Mouse (Mus musculus): ENCODE measurements at regions not wholly inside any gene's neighbourhood (a gene's known extent, or its start where the extent isn't known, plus 50 kb on each side); places are given as distances from the start of the nearest gene placed in this dataset.

DNA sequence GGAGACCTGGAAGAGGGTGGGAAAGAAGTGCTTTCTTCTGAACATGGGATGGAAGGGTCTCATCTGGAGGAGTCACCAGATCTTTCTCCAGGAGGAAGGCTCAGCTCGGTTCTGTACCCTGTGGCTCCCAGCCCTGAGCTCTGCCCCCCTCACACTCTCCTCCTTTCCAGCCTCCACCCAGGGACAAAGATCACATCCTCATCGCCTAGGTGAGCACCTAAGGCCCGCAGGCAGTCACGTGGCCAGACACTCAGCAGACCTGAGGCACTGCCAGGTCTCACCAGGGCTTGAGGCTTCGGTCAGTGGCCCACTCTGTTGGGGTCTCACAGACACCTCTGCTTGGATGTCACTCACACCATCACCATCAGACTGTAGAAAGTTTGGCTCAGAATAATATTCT, 200.0 kb downstream of the Ptpru start:
- no peak overlapping the region for H3K4me3 ChIP-seq (ENCODE audit: control insufficient read depth, low read depth, low read length)
- no peaks in the 10 kb centered on the region for H3K4me1 ChIP-seq (ENCODE audit: control insufficient read depth, insufficient read depth, low read length)
- no peak for TF ChIP-seq POLR2A (IDR thresholded peaks at IDR 0.05; ENCODE audit: control insufficient read depth, low read depth, low read length)
- no peak for TF ChIP-seq CTCF (IDR thresholded peaks at IDR 0.05; ENCODE audit: control insufficient read depth, insufficient read depth, insufficient replicate concordance, low read depth, low read length)
- no peaks in the 10 kb centered on the region for H3K27me3 ChIP-seq (ENCODE audit: control insufficient read depth, insufficient read depth, low read length)
- no peak overlapping the region for H3K27ac ChIP-seq (ENCODE audit: control insufficient read depth, insufficient read depth, low read depth, low read length)
- H3K36me3 ChIP-seq (ENCODE audit: control insufficient read depth, insufficient read depth, low read length), result no peaks in the 10 kb centered on the region

DNA sequence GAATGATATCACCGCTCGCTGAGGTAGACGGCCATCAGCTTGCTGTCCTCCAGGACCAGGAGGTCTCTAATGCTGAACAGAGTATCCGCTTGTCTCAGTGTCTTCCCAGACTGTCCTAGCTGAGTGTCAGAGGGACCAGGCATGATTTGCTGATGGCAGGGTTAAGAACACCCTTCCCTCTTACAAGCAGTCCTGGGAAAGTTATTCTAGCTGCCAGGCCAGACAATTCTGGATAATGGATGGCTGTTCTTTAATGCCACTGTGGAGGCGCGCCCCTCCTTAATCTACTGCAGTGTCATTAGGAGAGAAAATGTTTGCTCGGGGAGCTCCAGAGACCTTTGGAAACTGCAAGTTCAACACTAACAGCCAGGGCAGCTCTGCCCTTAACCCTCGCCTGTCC, 182.1 kb downstream of the Ptpru start:
- TF ChIP-seq POLR2A (IDR thresholded peaks at IDR 0.05; ENCODE audit: control insufficient read depth, low read depth, low read length), result no peak
- no peak for TF ChIP-seq CTCF (IDR thresholded peaks at IDR 0.05; ENCODE audit: control insufficient read depth, insufficient read depth, insufficient replicate concordance, low read depth, low read length)
- Histone ChIP-seq H3K27me3 (ENCODE audit: control insufficient read depth, insufficient read depth, low read length) (no peaks in the 10 kb centered on the region), H3K4me3 (ENCODE audit: control insufficient read depth, low read depth, low read length) (no peak overlapping the region), H3K27ac (ENCODE audit: control insufficient read depth, insufficient read depth, low read depth, low read length) (no peak overlapping the region), H3K36me3 (ENCODE audit: control insufficient read depth, insufficient read depth, low read length) (no peaks in the 10 kb centered on the region), H3K4me1 (ENCODE audit: control insufficient read depth, insufficient read depth, low read length) (no peaks in the 10 kb centered on the region)

DNA sequence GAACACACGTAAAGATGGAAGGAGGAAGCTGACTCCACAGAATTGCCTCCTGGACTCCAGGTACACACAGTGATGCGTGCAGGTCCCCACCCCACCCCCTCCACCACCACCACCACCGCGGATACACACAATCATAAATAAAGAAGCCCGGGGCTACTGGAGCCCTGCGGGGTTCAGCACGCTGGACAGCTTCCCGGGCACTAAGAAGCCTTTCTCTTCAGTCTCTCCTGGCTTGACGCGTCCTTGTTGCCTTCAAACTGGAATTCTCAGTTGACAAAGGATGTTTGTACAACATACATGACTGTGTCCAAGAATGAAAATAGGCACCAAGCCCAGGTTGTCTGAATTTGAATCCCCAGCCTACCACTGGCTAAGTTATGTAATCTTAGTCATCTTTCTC, 180.2 kb downstream of the Ptpru start:
- Histone ChIP-seq H3K4me1 (ENCODE audit: control insufficient read depth, insufficient read depth, low read length) (no peaks in the 10 kb centered on the region), H3K4me3 (ENCODE audit: control insufficient read depth, low read depth, low read length) (no peak overlapping the region), H3K36me3 (ENCODE audit: control insufficient read depth, insufficient read depth, low read length) (no peaks in the 10 kb centered on the region), H3K27me3 (ENCODE audit: control insufficient read depth, insufficient read depth, low read length) (no peaks in the 10 kb centered on the region), H3K27ac (ENCODE audit: control insufficient read depth, insufficient read depth, low read depth, low read length) (no peak overlapping the region)
- TF ChIP-seq POLR2A (IDR thresholded peaks at IDR 0.05; ENCODE audit: control insufficient read depth, low read depth, low read length), result no peak
- TF ChIP-seq CTCF (IDR thresholded peaks at IDR 0.05; ENCODE audit: control insufficient read depth, insufficient read depth, insufficient replicate concordance, low read depth, low read length), result no peak

DNA sequence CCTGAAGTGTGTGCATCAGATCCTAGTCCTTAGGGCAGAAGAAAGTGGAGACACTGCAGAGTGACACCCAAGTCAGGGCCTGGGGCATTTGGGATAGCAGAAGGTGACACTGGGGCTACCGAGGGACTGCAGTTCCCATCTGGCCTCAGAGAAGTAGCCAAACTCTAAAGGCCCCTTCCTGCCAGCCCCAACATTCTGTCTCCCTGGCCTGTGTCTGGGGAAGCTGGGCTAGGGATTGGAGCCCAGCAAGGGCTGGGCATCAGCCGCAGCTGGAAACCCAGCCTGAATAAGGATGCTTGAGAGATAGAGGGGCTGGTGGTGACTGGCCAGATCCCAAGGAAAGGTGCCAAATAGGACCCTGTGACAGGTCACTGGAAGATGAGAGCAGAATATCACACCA, 177.2 kb downstream of the Ptpru start:
- H3K4me3 ChIP-seq (ENCODE audit: control insufficient read depth, low read depth, low read length), result no peak overlapping the region
- H3K27me3 ChIP-seq (ENCODE audit: control insufficient read depth, insufficient read depth, low read length), result no peaks in the 10 kb centered on the region
- H3K4me1 ChIP-seq (ENCODE audit: control insufficient read depth, insufficient read depth, low read length), result no peaks in the 10 kb centered on the region
- TF ChIP-seq POLR2A (IDR thresholded peaks at IDR 0.05; ENCODE audit: control insufficient read depth, low read depth, low read length) (no peak), CTCF (IDR thresholded peaks at IDR 0.05; ENCODE audit: control insufficient read depth, insufficient read depth, insufficient replicate concordance, low read depth, low read length) (no peak)
- no peaks in the 10 kb centered on the region for H3K36me3 ChIP-seq (ENCODE audit: control insufficient read depth, insufficient read depth, low read length)
- no peak overlapping the region for H3K27ac ChIP-seq (ENCODE audit: control insufficient read depth, insufficient read depth, low read depth, low read length)

DNA sequence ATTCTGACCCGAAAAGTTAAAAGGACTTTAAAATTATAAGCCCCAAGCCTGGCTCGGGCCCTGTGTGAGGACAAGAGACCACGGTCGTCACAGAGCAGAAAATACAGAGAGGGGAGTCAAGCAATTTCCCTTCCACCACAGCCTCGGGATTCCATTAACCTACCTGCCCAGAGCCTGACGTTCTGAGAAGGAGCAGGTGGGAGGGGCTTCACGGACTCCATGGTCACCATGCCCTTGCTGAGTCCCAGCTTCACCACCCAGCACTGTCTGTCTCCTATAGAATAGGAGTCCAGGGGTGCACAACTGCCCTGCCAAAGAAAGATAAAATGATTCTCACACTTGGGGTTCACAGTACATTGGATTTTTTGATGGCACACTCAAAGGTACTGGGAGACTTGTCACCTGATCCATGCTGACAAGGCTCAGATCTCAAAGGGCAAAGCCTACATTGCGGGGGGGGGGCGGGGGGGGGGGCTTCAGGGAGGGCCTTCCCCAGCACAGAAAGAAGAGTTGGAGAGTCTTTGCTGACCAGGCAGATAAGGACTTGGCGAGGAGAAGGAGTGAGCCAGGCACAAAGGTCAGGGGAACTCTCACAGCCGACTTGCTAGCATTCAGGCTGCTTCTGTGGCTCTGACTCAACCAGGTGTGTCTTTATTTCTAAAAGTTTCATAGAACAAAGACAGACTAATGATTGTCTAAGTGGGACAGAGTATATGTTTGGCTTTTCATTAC, 166.1 kb downstream of the Ptpru start:
- no peaks in the 10 kb centered on the region for H3K27me3 ChIP-seq (ENCODE audit: control insufficient read depth, insufficient read depth, low read length)
- no peaks in the 10 kb centered on the region for H3K36me3 ChIP-seq (ENCODE audit: control insufficient read depth, insufficient read depth, low read length)
- no peak overlapping the region for H3K4me3 ChIP-seq (ENCODE audit: control insufficient read depth, low read depth, low read length)
- H3K27ac ChIP-seq (ENCODE audit: control insufficient read depth, insufficient read depth, low read depth, low read length), result no peak overlapping the region
- TF ChIP-seq CTCF (IDR thresholded peaks at IDR 0.05; ENCODE audit: control insufficient read depth, insufficient read depth, insufficient replicate concordance, low read depth, low read length), result no peak
- TF ChIP-seq POLR2A (IDR thresholded peaks at IDR 0.05; ENCODE audit: control insufficient read depth, low read depth, low read length), result no peak
- H3K4me1 ChIP-seq (ENCODE audit: control insufficient read depth, insufficient read depth, low read length), result no peaks in the 10 kb centered on the region; the same call in 1 of the 2 replicates

DNA sequence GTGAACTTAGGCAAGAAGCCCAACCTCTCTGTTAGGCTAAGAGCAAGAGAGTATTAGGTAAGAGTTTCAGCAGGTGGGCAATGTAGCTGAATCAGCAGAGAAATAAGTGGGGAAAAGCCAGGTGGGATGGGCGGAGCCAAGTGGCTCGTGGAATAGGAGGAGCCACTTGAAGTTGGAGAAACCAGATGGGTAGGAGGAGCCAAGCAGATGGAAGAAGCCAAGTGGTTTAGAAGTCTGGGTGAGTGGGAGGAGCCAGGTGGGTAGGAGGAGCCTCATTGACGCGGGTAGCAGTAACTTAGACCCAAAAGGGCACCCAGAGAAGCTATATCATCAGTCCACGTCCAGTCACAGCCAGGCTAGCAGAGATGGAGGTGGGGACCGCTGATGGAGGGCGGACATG, 160.1 kb downstream of the Ptpru start:
- H3K27me3 ChIP-seq (ENCODE audit: control insufficient read depth, insufficient read depth, low read length), result no peaks in the 10 kb centered on the region
- H3K36me3 ChIP-seq (ENCODE audit: control insufficient read depth, insufficient read depth, low read length), result no peaks in the 10 kb centered on the region
- no peak overlapping the region for H3K27ac ChIP-seq (ENCODE audit: control insufficient read depth, insufficient read depth, low read depth, low read length)
- H3K4me3 ChIP-seq (ENCODE audit: control insufficient read depth, low read depth, low read length), result no peak overlapping the region
- peaks cover 8% of the 10 kb centered on the region for H3K4me1 ChIP-seq (ENCODE audit: control insufficient read depth, insufficient read depth, low read length)
- TF ChIP-seq CTCF (IDR thresholded peaks at IDR 0.05; ENCODE audit: control insufficient read depth, insufficient read depth, insufficient replicate concordance, low read depth, low read length) (no peak), POLR2A (IDR thresholded peaks at IDR 0.05; ENCODE audit: control insufficient read depth, low read depth, low read length) (no peak)

DNA sequence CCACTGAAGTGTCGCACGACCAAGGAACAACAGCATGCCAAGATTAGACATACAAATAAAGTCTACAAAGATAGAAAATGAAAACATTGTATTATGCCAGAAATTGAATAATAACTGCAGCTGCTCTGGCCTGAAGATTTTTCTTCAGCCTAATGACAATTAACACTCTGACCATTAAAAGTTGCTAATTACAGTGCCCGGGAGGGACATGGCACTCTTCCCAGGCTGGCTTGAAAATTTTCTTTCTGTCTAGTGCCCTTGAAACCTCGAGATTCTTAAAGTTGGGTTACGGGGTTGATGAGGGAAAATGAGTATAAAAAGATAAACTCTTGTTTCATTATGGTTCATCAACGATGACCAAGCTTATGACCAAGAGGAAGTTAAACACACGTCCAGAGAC, 154.9 kb downstream of the Ptpru start:
- no peak overlapping the region for H3K27ac ChIP-seq (ENCODE audit: control insufficient read depth, insufficient read depth, low read depth, low read length)
- H3K36me3 ChIP-seq (ENCODE audit: control insufficient read depth, insufficient read depth, low read length), result no peaks in the 10 kb centered on the region
- no peaks in the 10 kb centered on the region for H3K27me3 ChIP-seq (ENCODE audit: control insufficient read depth, insufficient read depth, low read length)
- no peak for TF ChIP-seq POLR2A (IDR thresholded peaks at IDR 0.05; ENCODE audit: control insufficient read depth, low read depth, low read length)
- TF ChIP-seq CTCF (IDR thresholded peaks at IDR 0.05; ENCODE audit: control insufficient read depth, insufficient read depth, insufficient replicate concordance, low read depth, low read length), result no peak
- H3K4me1 ChIP-seq (ENCODE audit: control insufficient read depth, insufficient read depth, low read length), result peaks cover 2% of the 10 kb centered on the region; the same call in 1 of the 2 replicates
- H3K4me3 ChIP-seq (ENCODE audit: control insufficient read depth, low read depth, low read length), result no peak overlapping the region

Data from testis, adult 2 months (tissue).